Mouse (Mus musculus): ENCODE results near the gene Nfe2l1.
"Not testable (repeated sequence)": the region's sequence is repeated elsewhere in the genome, so short reads cannot be mapped to it uniquely, and the experiment has no call there.

Gene Nfe2l1

DNA sequence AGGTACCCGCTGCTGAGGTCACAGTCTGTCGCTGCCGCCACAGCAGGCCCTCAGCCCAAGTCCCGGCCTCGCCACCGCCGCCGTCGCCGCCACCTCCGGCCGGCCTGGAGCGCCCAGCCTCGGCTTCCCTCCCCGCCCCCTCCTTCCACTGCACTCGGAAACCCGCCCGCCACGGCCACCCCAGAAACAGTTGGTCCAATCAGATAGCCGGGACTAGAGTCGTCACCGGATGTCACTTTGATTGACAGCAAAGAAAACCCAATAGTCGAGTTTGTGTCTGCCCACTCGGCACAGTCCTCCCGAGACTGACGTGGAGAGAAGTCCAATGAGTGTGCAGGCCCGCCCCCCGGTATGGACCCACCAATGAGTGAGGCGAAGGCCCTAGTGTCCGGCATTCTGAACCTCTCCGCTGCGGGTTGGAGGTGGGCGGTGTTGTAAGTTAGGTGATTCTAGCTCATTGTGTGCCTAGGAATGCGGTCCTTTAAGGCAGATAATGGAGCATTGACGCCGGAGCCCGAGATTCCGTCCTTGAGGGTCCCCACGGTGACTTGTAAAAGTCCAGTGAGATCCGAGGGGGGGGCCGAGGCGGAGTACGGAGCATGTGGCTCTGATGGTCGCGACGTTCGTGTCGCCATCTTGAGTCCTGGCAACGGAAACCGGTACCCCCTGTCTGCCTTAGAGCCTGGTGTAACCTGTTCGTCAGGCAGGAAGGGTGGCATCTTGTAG lies at the start of gene Nfe2l1:
Gene Nfe2l1, minus strand, starts transcription at position 156 of the 726 bp plus-strand sequence.
- DNase-seq: peak; percentile 99 to 100

DNA sequence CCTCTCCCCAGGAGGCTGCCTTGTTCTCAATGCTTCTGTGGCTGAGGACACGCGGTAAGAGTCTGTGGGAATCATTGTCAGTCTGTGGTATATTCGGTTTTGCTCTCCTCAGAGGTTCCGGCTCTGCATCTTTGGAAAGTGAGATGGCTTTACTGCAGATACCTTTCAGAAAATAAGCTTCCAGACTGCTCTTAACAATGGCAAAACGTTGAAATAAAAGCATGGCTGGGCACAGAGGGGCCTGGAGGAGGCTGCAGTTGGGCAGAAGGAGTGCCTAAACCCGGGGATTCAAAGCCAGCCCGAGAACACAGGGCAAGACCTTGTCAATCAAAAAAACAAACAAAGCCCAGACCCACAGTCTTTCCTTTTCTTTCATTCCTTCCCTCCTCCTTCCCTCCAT lies 49.6 kb upstream of the Nfe2l1 start:
- no peak for DNase-seq

DNA sequence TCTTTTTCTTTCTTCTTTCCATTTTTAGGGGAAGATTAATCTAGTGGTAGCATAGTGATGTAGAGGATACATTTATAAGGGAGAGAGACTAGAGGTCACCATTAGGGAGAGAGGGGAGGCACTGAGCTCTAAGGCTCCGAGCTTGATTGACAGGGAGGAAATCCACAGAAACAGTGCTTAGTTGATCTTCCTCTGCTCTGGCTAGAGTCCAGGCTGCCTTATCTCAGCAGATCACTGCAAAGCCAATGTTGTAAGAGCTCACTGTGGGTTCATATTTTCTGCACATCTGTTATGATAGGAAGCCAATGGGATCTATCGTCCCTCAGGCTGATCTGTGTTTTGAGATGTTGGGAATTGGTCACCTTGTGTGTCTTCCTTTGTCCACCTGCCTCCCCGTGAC lies 48.9 kb upstream of the Nfe2l1 start:
- no peak for DNase-seq

DNA sequence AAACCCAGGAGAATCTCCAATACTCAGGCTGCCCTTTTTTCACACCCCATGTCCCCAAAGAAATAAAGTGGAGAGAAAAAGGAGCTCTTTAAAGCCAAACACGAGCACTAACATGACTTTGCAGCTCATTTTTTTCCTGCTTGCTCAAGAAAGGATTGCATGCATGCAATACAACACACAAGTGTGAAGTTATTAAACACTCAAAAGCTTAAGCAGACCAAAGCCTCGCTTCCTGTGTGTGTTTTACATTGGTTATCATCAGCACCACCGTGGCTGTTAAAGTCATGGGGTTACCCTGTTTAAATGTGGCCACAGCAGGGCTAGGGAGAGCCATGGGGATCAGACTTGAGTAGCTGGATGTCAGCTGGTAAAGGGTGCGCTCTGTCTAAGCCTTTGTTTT lies 47.3 kb upstream of the Nfe2l1 start:
- no peak for DNase-seq

DNA sequence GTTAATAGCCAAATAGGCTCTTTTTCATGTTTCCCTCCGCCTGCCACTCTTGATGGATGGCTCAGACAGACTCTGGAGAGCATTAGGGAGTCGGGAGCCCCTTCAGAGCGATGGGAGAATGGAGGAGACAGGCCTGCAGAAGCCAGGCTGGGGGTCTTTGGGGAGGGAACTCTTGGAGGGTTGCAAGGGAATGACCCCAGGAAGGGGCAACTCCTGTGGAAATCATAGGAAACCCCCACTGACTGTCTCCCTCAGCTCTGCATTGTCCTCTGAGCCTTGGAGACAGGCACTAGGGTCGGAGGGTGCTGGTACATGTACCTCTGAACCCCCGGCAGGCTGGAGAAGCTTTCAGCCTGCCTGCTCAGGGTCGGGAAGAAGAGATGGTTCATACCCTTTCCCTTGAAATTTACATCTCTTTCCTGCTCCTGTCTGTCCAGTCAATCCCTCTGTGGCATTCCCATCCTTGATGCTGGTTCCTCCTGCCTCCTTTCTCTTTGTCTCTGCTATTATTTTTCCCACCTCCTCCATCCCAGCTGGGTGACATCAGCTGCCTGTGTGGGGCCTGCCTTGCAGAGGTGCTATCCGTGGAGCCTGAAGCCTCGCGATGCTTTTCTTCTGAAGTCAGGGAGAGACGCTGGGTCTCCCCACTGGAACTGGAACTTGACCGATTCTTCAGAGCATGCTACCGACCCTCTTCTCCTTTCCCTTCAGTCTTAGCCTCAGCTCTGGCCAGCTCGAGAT lies 46.7 kb upstream of the Nfe2l1 start:
- DNase-seq: no peak

DNA sequence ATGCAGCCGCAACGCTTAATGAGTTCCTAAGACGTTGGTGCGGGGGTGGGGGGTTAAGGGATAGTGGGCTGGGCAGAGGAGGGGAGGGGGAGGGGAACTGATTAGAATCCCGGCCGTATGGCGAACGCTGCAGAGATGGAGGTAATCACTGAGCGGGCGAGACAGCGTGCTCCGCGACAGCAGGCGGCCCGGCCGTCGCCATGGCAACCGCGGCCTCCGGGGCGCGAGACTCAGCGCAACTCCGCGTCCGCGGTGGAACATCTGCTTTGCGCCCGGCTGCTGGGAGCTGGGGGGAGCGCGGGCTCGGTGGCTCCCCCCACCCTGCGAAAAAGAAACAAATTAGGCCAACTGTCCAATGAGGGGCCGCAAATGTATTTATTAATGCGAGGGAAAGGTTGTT lies 46.0 kb upstream of the Nfe2l1 start:
- peak in 1 of 2 experiments; percentile 32 for DNase-seq

DNA sequence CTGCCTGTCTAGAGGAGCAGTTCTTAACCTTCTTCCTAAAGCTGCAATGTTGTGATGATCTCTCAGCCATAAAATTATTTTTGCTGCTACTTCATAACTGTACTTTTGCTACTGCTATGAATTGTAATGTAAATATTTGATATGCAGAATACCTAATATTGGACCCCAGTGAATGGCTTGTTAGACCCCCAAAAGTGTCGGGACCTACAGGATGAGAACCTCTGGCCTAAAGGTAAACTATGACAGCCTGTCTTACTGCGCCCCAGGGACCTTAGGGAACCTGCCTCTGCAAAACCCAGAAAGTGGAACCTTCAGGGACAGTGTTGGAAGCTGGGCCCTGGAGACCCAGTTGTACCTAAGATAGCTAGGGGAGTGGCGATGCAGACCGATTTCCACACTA lies 45.5 kb upstream of the Nfe2l1 start:
- DNase-seq: no peak

DNA sequence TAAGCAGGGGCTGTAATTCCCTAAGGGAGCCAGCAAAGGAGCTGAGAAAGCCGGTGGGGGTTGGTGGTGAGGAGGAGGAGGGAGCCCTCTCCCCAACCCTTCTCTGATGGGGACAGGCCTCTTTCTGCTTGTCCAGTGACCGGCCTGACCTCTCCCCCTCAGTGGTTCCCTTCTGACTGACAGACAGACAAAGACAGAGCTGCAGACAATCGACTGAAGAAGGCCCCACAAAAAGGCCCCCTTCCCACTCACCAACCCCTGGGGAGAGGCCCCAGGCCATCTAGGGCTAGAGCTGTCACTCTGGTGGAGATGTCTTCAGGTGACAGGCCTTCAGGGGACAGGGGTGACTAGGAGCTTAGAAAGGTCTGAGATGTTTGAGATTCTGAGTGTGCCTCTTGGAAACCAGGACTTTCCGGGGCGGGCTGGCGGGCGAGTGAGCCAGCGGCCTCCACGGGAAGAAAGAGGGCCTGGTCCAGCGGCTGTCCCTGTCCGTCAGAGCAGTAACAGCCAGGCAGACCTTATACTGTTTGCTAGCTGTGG lies 43.9 kb upstream of the Nfe2l1 start:
- DNase-seq: no peak

DNA sequence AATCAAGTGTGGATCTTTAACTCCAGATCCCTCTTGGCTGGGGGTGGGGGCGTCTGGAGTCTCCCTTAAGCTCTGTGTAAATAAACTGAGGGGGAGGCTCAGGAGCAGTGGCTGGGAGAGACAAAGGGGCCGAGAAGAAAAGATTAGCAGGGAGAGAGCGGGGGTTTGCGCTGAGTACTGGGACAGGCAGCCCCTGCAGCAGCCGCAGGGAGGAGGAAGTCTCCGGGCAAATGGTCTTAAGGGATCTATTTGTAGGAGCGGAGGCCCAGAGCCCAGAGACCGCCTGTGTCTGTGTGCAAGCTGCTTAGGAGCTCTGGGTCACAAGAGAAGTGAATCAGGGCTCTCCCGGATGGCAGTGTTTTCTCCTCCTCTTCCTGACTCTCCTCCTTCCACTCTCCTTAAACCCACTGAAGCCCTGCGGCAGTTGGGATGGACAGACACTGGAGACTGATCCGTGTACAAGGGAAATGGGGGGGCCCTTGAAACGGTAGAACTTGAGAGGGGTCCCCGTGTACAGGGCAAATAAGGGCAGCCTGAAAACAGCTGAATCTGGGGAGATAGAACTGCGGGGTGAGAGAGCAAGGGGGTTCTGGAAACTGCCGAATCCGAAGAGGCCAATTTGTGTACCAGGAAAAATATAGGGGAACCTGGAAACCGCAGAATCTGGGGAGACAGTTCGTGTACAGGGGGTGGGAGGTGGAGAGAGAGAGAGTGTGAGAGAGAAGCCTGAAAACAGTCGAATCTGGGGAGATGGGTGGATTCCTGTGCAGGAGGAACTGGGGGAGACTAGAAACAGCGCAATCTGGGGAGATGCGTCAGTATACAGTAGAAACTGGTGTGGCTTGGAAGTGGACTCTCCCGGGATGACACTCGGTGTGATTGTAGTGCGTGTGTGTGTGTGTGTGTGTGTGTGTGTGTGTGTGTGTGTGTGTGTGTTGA lies 42.9 kb upstream of the Nfe2l1 start:
- no peak for DNase-seq

DNA sequence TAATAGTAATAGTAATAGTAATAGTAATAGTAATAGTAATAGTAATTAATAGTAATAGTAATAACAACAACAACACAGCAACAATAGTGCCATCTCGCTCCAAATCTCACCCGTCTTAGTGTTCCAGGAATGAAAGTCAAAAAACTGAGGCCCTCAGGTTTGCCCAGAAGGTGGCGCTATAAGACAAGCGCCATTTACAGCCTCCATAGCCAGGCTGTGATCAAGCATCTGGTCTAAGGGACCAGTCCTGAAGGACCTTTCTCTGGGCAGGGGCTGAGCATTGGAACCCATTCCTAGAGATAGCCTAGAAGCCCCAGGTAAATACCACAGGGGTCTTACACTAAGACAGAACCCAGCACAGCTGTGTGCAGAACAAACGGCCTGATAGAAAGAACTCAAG lies 37.4 kb upstream of the Nfe2l1 start:
- peak; percentile 49 to 83 for DNase-seq

DNA sequence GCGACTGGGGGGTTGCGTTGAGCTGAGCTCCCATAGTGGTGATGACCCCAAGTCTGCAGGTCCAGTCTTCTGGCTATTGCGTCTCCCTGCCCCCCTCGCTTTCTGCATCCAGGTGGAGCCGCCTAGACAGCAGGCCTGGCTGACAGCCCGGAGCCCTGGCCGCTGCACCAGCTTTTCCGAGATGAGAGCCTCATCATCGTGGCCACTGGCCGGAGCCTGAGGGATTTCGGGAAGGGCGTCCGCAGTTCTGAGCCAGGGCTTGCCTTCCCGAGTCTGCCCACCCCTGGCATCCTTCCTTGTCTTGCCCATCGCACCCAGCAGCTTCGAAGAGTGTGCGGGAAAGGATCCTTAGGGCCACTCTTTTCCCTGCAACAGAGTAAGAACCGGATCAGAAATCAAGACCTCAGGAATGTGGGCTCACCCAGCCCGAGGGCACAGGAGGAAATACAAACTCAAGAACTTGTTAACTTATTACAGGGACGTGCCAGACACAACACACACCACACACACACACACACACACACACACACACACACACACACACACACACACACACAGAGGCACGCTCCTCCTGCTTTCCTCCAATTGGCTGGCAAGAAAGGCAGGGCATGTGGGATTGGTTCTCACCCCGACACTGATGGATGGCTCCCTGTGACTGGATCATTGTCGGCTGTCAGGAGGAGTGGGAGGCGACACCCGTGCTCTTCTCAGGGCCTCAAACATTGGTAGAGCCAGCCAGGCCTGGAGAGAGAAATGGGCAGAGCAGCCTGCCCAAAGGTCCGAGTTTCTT lies 33.6 kb upstream of the Nfe2l1 start:
- DNase-seq: peak; percentile 65 to 82

DNA sequence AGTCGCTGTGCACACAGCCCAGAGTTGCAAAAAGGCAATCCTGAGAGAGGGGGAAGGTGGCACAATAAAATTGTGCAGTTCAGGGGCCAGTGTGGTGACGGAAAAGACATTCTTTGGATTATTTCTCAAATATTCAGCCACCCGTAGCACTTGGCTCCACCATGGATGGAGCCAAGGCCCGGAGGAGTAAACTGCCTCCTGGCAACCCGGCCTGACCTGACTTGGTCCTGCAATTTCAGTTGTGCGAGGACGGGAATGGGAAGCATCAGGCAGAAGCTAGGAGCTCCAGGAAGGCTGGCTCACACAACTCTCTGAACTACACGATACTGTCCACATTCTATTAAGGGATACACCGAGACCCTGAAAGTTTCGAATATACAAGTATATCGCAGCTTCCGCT lies 32.8 kb upstream of the Nfe2l1 start:
- DNase-seq: peak; percentile 19 to 27

DNA sequence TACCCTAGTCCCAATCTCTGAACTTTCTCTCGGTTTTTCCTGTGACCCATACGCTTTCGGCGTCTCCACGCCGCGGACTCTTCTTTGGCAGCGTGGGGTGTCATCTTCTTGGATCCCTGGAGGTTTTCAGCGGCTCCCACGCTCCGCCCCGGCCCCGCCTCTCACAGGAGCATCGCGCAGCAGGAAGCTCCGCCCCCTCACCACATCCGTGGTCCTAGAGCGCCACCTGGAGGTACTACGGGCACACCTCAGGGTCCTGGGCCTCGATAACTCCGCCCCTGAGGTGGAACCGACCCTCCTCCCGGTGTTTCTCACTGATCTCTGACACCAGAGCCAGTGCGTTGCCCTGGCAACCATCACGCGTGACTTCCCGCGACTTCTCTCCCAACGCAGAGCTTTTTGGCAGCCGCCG lies 32.1 kb upstream of the Nfe2l1 start:
- DNase-seq: peak; percentile 95 to 97

DNA sequence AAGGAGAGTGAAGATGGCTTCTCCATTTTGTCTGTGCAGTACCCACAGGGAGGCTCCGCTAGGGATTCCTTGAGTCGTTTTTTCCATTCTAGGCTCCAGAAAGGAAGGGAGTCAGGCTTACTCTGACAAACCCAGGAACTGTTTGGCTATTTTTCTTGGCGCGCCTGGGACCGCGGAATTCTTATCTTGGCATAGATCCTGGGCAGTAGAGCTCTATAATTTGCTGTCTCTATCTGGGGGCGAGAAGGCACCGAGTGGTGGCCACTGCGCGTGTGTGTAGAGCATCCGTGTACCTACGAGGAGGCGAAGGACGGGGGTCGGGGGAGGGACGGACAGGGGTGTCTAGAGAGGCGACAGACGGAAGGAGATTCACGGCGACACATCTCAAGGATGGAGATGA lies 31.7 kb upstream of the Nfe2l1 start:
- peak; percentile 54 to 62 for DNase-seq

DNA sequence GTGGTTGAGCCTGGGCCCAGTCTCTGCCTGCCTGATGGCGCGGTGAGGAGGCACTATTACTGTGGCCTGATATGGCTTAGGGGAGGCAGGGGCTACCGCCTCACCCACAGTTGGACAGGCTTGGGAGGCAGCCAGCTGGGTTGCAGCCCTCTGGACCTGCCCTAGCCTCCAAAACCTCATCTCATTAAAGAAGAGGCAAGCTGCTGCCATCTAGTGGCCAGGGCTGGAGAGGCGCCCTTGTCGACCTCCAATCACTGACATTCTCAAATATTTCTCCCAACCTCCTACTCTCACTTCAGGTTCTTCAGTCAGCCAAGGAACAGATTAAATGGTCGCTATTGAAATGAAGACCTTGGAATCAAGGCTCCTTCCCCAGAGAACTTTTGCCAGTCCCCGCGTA lies 30.8 kb upstream of the Nfe2l1 start:
- DNase-seq: peak; percentile 77 to 87

DNA sequence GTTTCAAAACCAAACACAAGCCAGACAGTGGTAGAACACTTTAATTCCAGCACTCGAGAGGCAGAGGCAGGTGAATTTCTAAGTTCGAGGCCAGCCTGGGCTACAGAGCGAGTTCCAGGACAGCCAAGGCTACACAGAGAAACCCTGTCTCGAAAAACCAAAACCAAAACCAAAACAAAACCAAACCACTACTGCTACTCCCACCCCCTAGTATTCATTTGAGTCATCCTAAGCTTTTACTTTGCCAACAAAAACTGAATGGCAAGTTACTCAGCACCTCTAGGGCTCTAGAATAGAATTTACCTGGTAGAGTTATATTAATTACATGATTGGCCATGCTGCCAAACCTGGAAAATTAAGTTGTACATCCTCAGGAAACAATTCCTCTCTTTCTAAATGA lies 29.9 kb upstream of the Nfe2l1 start:
- DNase-seq: no peak

DNA sequence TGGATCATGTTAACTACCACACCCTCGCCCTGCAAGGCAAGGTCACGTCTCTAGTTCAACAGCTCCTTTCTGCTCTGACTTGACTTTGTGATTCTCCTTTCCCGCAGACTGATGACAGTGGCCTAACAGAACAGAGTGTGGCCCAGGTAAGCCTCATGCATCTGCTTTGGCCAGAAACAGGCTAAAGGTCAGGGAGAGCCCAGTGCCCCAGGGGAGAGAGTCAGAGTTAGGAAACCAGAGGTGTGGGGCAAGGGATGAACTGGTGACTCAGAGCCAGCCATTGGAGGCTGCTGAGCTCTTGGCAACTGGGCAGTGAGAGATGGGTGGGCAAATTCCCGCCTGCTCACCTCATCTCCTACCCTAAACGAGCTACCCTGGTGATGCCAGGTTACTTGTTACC lies 27.7 kb upstream of the Nfe2l1 start:
- no peak for DNase-seq

DNA sequence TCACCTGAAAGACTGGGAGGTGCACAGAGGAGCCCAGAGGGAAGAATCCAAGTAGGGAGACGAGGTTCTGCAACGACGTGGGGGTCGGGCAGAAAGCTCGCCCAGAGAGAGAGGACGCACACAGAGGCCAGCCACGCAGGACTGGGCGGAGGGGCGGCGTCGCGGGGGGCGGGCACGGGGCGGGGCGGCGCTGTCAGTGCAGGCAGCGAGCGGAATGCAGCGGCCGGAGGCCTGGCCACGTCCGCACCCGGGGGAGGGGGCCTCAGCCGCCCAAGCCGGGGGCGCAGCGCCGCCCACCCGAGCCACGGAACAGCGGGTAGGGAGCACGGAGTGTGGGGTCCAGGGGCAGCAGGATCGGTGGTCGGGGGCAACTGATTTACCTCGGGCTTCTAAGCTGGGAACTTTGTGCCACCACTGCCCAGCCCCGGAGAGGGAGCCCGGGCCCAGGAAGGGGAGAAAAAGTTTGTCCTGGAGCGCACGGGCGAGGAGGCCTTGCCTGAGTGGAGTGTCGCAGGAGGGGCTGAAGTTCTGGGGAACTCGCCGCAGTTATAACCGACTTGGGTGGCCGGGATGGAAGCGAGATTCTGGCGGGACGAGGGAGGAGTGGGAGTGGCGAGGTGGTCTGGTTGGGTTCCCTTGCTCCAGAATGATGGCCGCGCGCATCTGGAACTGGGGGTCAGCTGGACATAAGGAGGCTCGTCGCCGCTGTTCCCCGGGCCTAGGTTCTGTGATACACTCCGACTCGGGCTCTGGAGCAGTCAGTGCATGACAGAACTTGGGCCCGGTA lies 20.1 kb upstream of the Nfe2l1 start, which contains the start of gene Copz2:
Gene Copz2, plus strand, starts transcription at position 190 of the 787 bp plus-strand sequence.
- peak in 1 of 2 experiments; percentile 26 for DNase-seq

DNA sequence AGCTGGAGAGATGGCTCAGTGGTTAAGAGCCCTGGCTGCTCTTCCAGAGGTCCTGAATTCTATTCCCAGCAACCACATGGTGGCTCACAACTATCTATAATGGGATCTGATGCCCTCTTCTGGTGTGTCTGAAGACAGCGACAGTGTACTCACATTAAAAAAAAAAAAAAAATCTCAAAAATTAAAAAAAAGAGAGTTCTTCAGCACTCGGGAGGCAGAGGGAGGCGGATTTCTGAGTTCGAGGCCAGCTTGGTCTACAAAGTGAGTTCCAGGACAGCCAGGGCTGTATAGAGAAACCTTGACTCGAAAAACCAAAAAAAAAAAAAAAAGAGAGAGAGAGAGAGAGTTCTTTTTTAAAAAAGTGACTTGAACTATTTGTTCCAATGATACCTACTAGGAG lies 19.4 kb upstream of the Nfe2l1 start:
- not testable (repeated sequence) for DNase-seq

DNA sequence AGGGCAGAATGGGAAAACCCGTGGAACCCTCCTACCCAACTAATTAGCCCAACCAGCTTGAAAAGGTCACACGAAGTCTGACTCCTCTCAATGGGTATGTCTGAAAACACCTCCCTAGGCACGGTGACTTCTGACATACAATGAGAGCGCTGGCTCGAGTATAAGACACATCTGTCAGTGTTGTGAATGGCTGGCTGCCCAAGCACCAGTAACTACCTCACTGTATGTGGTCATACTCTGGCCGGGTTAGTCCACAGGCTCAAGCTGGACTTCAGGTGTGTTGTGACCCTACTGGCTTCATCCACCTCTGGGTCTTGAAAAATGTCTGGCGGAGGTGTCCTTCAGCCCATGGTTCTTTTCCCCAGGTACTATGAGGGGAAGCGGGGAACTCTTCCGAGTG lies 18.9 kb upstream of the Nfe2l1 start:
- DNase-seq: no peak

DNA sequence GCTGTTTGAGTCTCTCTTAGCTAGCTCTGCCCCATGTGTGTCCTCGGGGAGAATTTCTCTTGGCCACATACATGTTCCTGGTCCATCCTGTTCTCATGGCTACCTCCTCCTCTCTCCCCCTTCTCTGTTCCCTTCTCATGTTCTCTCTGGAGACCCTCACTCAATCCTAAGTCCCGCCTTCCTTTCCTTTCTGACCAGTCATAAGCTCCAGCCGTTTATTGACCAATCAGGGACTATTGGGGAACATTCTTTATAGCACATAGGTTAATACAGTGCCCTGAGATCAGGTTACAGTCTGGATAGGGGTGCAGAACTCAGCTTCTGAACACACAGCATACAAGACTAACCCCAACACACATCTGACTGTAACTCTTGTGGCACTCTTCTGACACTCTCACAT lies 17.5 kb upstream of the Nfe2l1 start:
- no peak for DNase-seq
